Mouse (Mus musculus): ENCODE results near the gene Myl6.

- TF ChIP-seq CTCF (IDR thresholded peaks at IDR 0.05; ENCODE audit: low read depth, low read length) (no peak), POLR2A (IDR thresholded peaks at IDR 0.05; ENCODE audit: insufficient read depth, low read length) (no peak)
These were observed 1.2 kb downstream of the Myl6 start for GRCm38 (mm10) chr10:128492633-128493311.

Data from ES-Bruce4 (cell line).